Mouse (Mus musculus) heart, embryonic 12.5 days (tissue): ENCODE data around the gene Strn4. TPM values are rescaled to one million over a fixed set of nuclear protein-coding genes. Genes with fewer than 3 reads are reported as not detected.

Experiments
- ATAC-seq: fragments of 200-750 bp; cut with Nextera tagmentation; 2 replicates; pipeline ENCODE4 v1.8.0; 2017; ENCODE audit warnings: moderate TSS enrichment, moderate library complexity; ENCODE audit not compliant: insufficient number of reproducible peaks, low FRiP score
- H3K27ac ChIP-seq: fragments of 300-500 bp; sonication (generic); 2 replicates; pipeline ENCODE4 v1.5.1; 2016; ENCODE audit warnings: mild to moderate bottlenecking, moderate library complexity; ENCODE audit not compliant: poor library complexity, severe bottlenecking
- H3K27me3 ChIP-seq: fragments of 300-500 bp; sonication (generic); replicated peaks from 2 replicates; pipeline ENCODE4 v1.6.1; 2016; ENCODE audit warnings: mild to moderate bottlenecking, moderate library complexity
- H3K36me3 ChIP-seq: fragments of 300-500 bp; sonication (generic); 2 replicates; pipeline ENCODE4 v1.6.1; 2016; ENCODE audit warnings: mild to moderate bottlenecking, moderate library complexity
- H3K4me1 ChIP-seq: fragments of 300-500 bp; sonication (generic); replicated peaks from 2 replicates; pipeline ENCODE4 v1.6.1; 2016; ENCODE audit warnings: mild to moderate bottlenecking
- H3K4me2 ChIP-seq: fragments of 300-500 bp; sonication (generic); 2 replicates; pipeline ENCODE4 v1.6.1; 2016; ENCODE audit warnings: mild to moderate bottlenecking, moderate library complexity
- H3K4me3 ChIP-seq: fragments of 300-500 bp; sonication (generic); 2 replicates; pipeline ENCODE4 v1.5.1; 2016; ENCODE audit warnings: mild to moderate bottlenecking
- H3K9ac ChIP-seq: fragments of 300-500 bp; sonication (generic); 2 replicates; pipeline ENCODE4 v1.6.1; 2016; ENCODE audit warnings: mild to moderate bottlenecking, moderate library complexity
- H3K9me3 ChIP-seq: fragments of 300-500 bp; sonication (generic); replicated peaks from 2 replicates; pipeline ENCODE4 v1.6.1; 2016; ENCODE audit warnings: mild to moderate bottlenecking, moderate library complexity
- WGBS: fragments of 180-500 bp; shearing (Covaris S2); methylation state at CpG from one replicate; pipeline ENCODE4 v1.1.7; 2016; 5-methylcytosine and 5-hydroxymethylcytosine counted together
- polyA plus RNA-seq: library from polyadenylated mRNA; unstranded; fragments of >200 nt; fragmentation: Nextera tagmentation; extraction: Ambion mirVana; gene quantifications from 2 replicates; pipeline ENCODE4 v1.2.1, GENCODE M21; 2016

Strn4 gene
- polyA plus RNA-seq, 1 experiment from 2014 or later = 103 TPM

GRCm38 (mm10) chr7:16810920-16811648 lies 4.6 kb upstream of the Strn4 start:
- peaks cover 32% of the 10 kb centered on the region for H3K27me3 ChIP-seq
- H3K4me3 ChIP-seq = peak overlapping the region; percentile 49
- H3K27ac ChIP-seq = no peak overlapping the region
- peak; percentile 26 for ATAC-seq
- H3K4me2 ChIP-seq = peak overlapping the region; percentile 85
- no peaks in the 10 kb centered on the region for H3K9me3 ChIP-seq
- peaks cover 23% of the 10 kb centered on the region for H3K4me1 ChIP-seq
- WGBS = 6% methylated on average over 90 of the region's 90 CpGs
- H3K9ac ChIP-seq = peak overlapping the region; percentile 68
- peaks cover 62% of the 10 kb centered on the region for H3K36me3 ChIP-seq

- peaks cover 23% of the 10 kb centered on the region for H3K4me1 ChIP-seq
- no peak for ATAC-seq
- no peaks in the 10 kb centered on the region for H3K9me3 ChIP-seq
- H3K27ac ChIP-seq = no peak overlapping the region
- peak overlapping the region; percentile 68 for H3K9ac ChIP-seq
- H3K4me3 ChIP-seq = peak overlapping the region; percentile 49
- H3K4me2 ChIP-seq = peak overlapping the region; percentile 85
- peaks cover 58% of the 10 kb centered on the region for H3K36me3 ChIP-seq
- 18% methylated on average over 17 of the region's 17 CpGs for WGBS
- H3K27me3 ChIP-seq = peaks cover 32% of the 10 kb centered on the region
These were observed 4.0 kb upstream of the Strn4 start for GRCm38 (mm10) chr7:16811649-16812070.

DNA sequence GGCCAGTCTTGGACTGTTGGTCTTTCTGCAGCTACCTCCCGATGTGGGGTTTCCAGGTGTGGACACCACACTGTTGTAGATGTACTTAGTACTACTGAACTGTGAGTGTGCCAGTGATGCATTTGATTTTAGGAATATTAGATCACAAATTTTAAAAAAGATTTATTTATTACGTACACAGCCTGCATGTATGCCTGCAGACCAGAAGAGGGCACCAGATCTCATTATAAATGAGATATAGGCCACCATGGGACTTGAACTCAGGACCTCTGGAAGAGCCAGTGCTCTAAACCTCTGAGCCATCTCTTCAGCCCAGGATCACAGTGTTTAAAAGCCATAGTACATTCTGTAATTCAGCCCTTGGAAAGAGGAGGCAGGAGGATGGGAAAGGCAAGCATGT lies 3.2 kb upstream of the Strn4 start:
- Histone ChIP-seq H3K4me1 (peaks cover 28% of the 10 kb centered on the region), H3K36me3 (peaks cover 50% of the 10 kb centered on the region), H3K9ac (no peak overlapping the region), H3K9me3 (no peaks in the 10 kb centered on the region), H3K4me2 (no peak overlapping the region), H3K27ac (no peak overlapping the region), H3K27me3 (peaks cover 32% of the 10 kb centered on the region), H3K4me3 (no peak overlapping the region)
- WGBS = 80% methylated on average over 2 of the region's 2 CpGs
- ATAC-seq = no peak

GRCm38 (mm10) chr7:16816078-16816474 lies 387 bp downstream of the Strn4 start:
- Histone ChIP-seq H3K9me3 (no peaks in the 10 kb centered on the region), H3K27ac (peak overlapping the region; percentile 86), H3K36me3 (peaks cover 24% of the 10 kb centered on the region), H3K27me3 (peaks cover 22% of the 10 kb centered on the region), H3K9ac (peak overlapping the region; percentile 96), H3K4me1 (peaks cover 56% of the 10 kb centered on the region), H3K4me3 (peak overlapping the region; percentile 77), H3K4me2 (peak overlapping the region; percentile 96)
- ATAC-seq = peak; percentile 81
- 1% methylated on average over 34 of the region's 55 CpGs for WGBS

GRCm38 (mm10) chr7:16816475-16817122 lies 910 bp downstream of the Strn4 start, which contains the start of gene Fkrp:
TSS of gene Fkrp (minus strand) at chr7:16816732.
- 0% methylated on average over 63 of the region's 64 CpGs for WGBS

GRCm38 (mm10) chr7:16817693-16818092 lies 2.0 kb downstream of the Strn4 start:
- Histone ChIP-seq H3K4me1 (peaks cover 62% of the 10 kb centered on the region), H3K9ac (peak overlapping the region; percentile 96), H3K4me2 (peak overlapping the region; percentile 96), H3K27me3 (0 out of 2 replicates have a peak, but pooled peaks cover 6% of the 10 kb centered on the region), H3K9me3 (no peaks in the 10 kb centered on the region), H3K4me3 (peak overlapping the region; percentile 77), H3K36me3 (peaks cover 27% of the 10 kb centered on the region), H3K27ac (no peak overlapping the region)
- no peak for ATAC-seq
- WGBS = 66% methylated on average over 3 of the region's 3 CpGs

More at GRCm38 (mm10) chr7:16816475-16817122, 910 bp downstream of the Strn4 start, which contains the start of gene Fkrp:
- Histone ChIP-seq H3K27ac (peak within 1 kb of the TSS; percentile 86), H3K9me3 (no peaks in the 10 kb centered on the region), H3K4me1 (peaks cover 56% of the 10 kb centered on the region), H3K4me2 (peak within 1 kb of the TSS; percentile 96), H3K27me3 (peaks cover 17% of the 10 kb centered on the region), H3K36me3 (peaks cover 24% of the 10 kb centered on the region), H3K9ac (peak within 1 kb of the TSS; percentile 96), H3K4me3 (peak within 1 kb of the TSS; percentile 77)
- peak; percentile 80 for ATAC-seq

- 29% methylated on average over 5 of the region's 5 CpGs for WGBS
- ATAC-seq = no peak
- Histone ChIP-seq H3K27me3 (no peaks in the 10 kb centered on the region), H3K4me3 (no peak overlapping the region), H3K27ac (no peak overlapping the region), H3K9ac (no peak overlapping the region), H3K4me1 (peaks cover 78% of the 10 kb centered on the region), H3K9me3 (no peaks in the 10 kb centered on the region), H3K4me2 (no peak overlapping the region), H3K36me3 (peaks cover 21% of the 10 kb centered on the region)
These were observed 4.1 kb downstream of the Strn4 start for GRCm38 (mm10) chr7:16819794-16820193.

- ATAC-seq = no peak
- H3K9me3 ChIP-seq = no peaks in the 10 kb centered on the region
- no peak overlapping the region for H3K4me2 ChIP-seq
- H3K27ac ChIP-seq = no peak overlapping the region
- peaks cover 25% of the 10 kb centered on the region for H3K36me3 ChIP-seq
- no peaks in the 10 kb centered on the region for H3K27me3 ChIP-seq
- WGBS = 60% methylated on average over 5 of the region's 5 CpGs
- H3K4me1 ChIP-seq = peaks cover 77% of the 10 kb centered on the region
- H3K9ac ChIP-seq = 0 out of 2 replicates have a peak overlapping the region, but pooled peaks have one; percentile 46
- H3K4me3 ChIP-seq = no peak overlapping the region
These were observed 4.6 kb downstream of the Strn4 start for GRCm38 (mm10) chr7:16820271-16820763.

- WGBS = 35% methylated on average over 3 of the region's 3 CpGs
- Histone ChIP-seq H3K4me3 (no peak overlapping the region), H3K9me3 (no peaks in the 10 kb centered on the region), H3K27me3 (no peaks in the 10 kb centered on the region), H3K9ac (no peak overlapping the region), H3K4me1 (peaks cover 78% of the 10 kb centered on the region), H3K4me2 (0 out of 2 replicates have a peak overlapping the region, but pooled peaks have one; percentile 0), H3K36me3 (peaks cover 32% of the 10 kb centered on the region), H3K27ac (peak overlapping the region; percentile 21; the same call in 1 of the 2 replicates)
- no peak for ATAC-seq
These were observed 5.4 kb downstream of the Strn4 start for GRCm38 (mm10) chr7:16821091-16821490.

DNA sequence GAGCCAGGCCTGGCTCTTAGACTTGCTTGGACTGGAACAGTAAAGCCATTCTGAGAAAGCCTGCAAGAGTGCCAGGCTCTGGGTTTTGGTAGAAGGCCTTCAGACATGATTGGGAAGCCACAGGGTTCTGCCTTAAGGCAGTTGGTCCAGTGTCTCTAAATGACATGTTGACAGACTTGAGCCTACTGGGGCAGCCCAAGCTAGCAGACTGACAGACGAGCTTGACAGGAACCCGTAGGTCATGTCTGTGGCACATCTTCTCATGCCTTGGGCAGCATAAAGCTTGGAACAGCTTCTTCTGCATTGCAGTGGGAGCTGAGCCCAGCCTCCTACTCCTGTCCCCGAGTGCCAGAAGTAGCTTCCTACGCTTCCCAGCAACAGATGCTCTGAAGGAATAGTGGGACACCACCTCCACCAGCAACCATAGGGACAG lies 6.0 kb downstream of the Strn4 start:
- ATAC-seq = no peak

DNA sequence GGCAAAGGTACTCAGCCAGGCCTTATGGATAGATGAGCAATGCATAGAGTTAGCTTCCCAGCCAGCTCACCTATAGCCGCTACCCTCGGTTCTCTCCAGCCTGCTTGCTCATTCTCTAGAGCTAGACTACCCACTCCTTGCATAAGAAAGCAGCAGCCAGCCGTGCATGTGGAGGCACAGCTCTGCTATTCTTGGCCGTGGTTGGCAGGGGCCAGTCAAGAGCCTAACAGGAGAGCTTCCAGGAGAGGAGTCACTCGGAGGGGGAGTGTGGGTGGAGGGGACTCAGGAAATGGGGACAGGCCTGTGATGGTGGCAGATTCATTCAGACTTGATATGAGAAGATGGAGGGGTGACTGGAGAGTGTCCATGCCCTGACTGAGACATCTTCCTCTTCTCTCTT lies 8.0 kb downstream of the Strn4 start:
- Histone ChIP-seq H3K4me3 (no peak overlapping the region), H3K9ac (no peak overlapping the region), H3K27ac (no peak overlapping the region), H3K9me3 (no peaks in the 10 kb centered on the region), H3K27me3 (no peaks in the 10 kb centered on the region), H3K36me3 (peaks cover 58% of the 10 kb centered on the region), H3K4me1 (peaks cover 70% of the 10 kb centered on the region), H3K4me2 (no peak overlapping the region)
- no peak for ATAC-seq
- WGBS = 46% methylated on average over 5 of the region's 5 CpGs

More for the DNA sequence above, 6.0 kb downstream of the Strn4 start:
- no peaks in the 10 kb centered on the region for H3K27me3 ChIP-seq
- H3K36me3 ChIP-seq = peaks cover 38% of the 10 kb centered on the region
- no peak overlapping the region for H3K4me2 ChIP-seq
- H3K9ac ChIP-seq = no peak overlapping the region
- H3K9me3 ChIP-seq = no peaks in the 10 kb centered on the region
- H3K4me1 ChIP-seq = peaks cover 84% of the 10 kb centered on the region
- WGBS = 76% methylated on average over 4 of the region's 4 CpGs
- no peak overlapping the region for H3K4me3 ChIP-seq
- 0 out of 2 replicates have a peak overlapping the region, but pooled peaks have one; percentile 0 for H3K27ac ChIP-seq
